Mouse (Mus musculus) layer of hippocampus, adult 11-12 months (tissue): ENCODE measurements at regions not wholly inside any gene's neighbourhood (a gene's known extent, or its start where the extent isn't known, plus 50 kb on each side); places are given as distances from the start of the nearest gene placed in this dataset.
A peak's percentile ranks its signal among the peaks of the same experiment; 100 is the strongest.

Experiments
- DNase-seq: peaks from one replicate; pipeline ENCODE4 v3.0.0; 2022; ENCODE audit warnings: low spot score

- DNase-seq, result no peak
These were observed 773.0 kb downstream of the Kcnj2 start for GRCm38 (mm10) chr11:111838996-111839395.

GRCm38 (mm10) chr11:111843728-111844258, 777.8 kb downstream of the Kcnj2 start:
- no peak for DNase-seq

GRCm38 (mm10) chr11:111844382-111845027, 778.5 kb downstream of the Kcnj2 start:
- no peak for DNase-seq

- DNase-seq, result no peak
These were observed 791.3 kb downstream of the Kcnj2 start for GRCm38 (mm10) chr11:111857288-111857687.

GRCm38 (mm10) chr11:111858111-111858510, 792.1 kb downstream of the Kcnj2 start:
- no peak for DNase-seq

GRCm38 (mm10) chr11:111865143-111865542, 799.2 kb downstream of the Kcnj2 start:
- DNase-seq, result no peak

GRCm38 (mm10) chr11:111875406-111875805, 809.4 kb downstream of the Kcnj2 start:
- DNase-seq, result no peak

- no peak for DNase-seq
These were observed 814.2 kb downstream of the Kcnj2 start for GRCm38 (mm10) chr11:111880146-111880545.

- no peak for DNase-seq
These were observed 824.1 kb downstream of the Kcnj2 start for GRCm38 (mm10) chr11:111890026-111890425.

GRCm38 (mm10) chr11:111893861-111894260, 827.9 kb downstream of the Kcnj2 start:
- peak; percentile 4 for DNase-seq

- no peak for DNase-seq
These were observed 829.5 kb downstream of the Kcnj2 start for GRCm38 (mm10) chr11:111895221-111896200.

- no peak for DNase-seq
These were observed 831.0 kb downstream of the Kcnj2 start for GRCm38 (mm10) chr11:111897001-111897400.

GRCm38 (mm10) chr11:111904086-111904485, 838.1 kb downstream of the Kcnj2 start:
- no peak for DNase-seq

GRCm38 (mm10) chr11:111913891-111914290, 847.9 kb downstream of the Kcnj2 start:
- DNase-seq, result peak; percentile 4

GRCm38 (mm10) chr11:111926336-111926735, 855.7 kb upstream of the Sox9 start:
- no peak for DNase-seq

GRCm38 (mm10) chr11:111929366-111929765, 852.7 kb upstream of the Sox9 start:
- no peak for DNase-seq

- DNase-seq, result no peak
These were observed 850.0 kb upstream of the Sox9 start for GRCm38 (mm10) chr11:111932052-111932451.

GRCm38 (mm10) chr11:111944282-111944681, 837.7 kb upstream of the Sox9 start:
- DNase-seq, result no peak

GRCm38 (mm10) chr11:111945806-111946205, 836.2 kb upstream of the Sox9 start:
- DNase-seq, result no peak

- DNase-seq, result no peak
These were observed 834.4 kb upstream of the Sox9 start for GRCm38 (mm10) chr11:111947671-111948070.

GRCm38 (mm10) chr11:111953421-111953820, 828.6 kb upstream of the Sox9 start:
- DNase-seq, result no peak

GRCm38 (mm10) chr11:111957721-111958287, 824.2 kb upstream of the Sox9 start:
- no peak for DNase-seq
